ENCODE assay signal across 25 mouse cellular contexts in the genomic region with DNA sequence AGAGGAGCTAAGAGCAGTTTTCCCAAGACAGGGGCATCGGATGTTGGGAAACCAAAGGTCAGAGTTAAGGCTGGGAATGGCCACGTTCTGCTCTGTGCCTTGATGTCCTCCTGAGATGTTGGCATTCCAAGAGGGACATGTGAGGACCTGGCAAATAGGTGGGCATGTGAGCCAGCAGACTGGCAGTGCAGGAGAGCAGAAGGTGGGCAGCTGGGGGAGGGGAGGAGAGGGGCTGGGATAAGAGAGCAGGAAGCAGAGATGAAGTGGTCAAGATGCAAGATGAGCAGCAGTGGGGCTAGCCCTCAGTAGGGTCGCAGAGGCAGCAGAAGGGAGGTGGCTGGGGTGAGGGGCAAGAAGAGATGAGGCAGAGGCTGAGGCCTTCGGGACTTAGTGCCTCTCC. TPM values are rescaled to one million over a fixed set of nuclear protein-coding genes. Genes with fewer than 3 reads are reported as not detected.
DNase-seq lines count a peak whose midpoint lies in the region; ATAC-seq and TF ChIP-seq lines count a peak whose summit lies in the region.
"Had no signal": no experiment of that assay in that cellular context is flagged by ENCODE, and none has a peak within 500 bp of the region (broad histone marks: within the 10 kb centered on the region; RNA-seq: fewer than 3 reads in every experiment).

No protein-coding gene starts in this region.

- peaks cover 51% of the 10 kb centered on the region for H3K4me1 ChIP-seq in cerebellum, adult 2 months (ENCODE audit: control insufficient read depth, insufficient read depth, low read length)
- H3K4me1 ChIP-seq in embryonic facial prominence, embryonic 12.5 days, result peaks cover 10% of the 10 kb centered on the region; the same call in 1 of the 2 replicates
- H3K4me1 ChIP-seq in embryonic facial prominence, embryonic 10.5 days, result peaks cover 19% of the 10 kb centered on the region
- peaks cover 16% of the 10 kb centered on the region; the same call in 1 of the 2 replicates for H3K4me1 ChIP-seq in brown adipose tissue, adult 24 weeks (ENCODE audit: control insufficient read depth, insufficient read depth, insufficient read length, low read length)
- H3K4me1 ChIP-seq in thymus, adult 2 months (replicated peaks; ENCODE audit: control insufficient read depth, insufficient read depth, low read length), result peaks cover 35% of the 10 kb centered on the region

- no peak for DNase-seq in cerebellum, adult 2 months
- DNase-seq in cerebellum, adult 8-10 months, result no peak
- no peak for DNase-seq in embryonic facial prominence, embryonic 10.5 days (ENCODE audit: low spot score)
- no peak for DNase-seq in thymus, adult 2 months
- DNase-seq: adrenal gland, postnatal 10 days; gastrocnemius, postnatal 10 days; heart, adult 18-20 months; heart, postnatal 10 days; heart, postnatal 36 days; kidney, adult 11 months; kidney, adult 8-10 months had no signal

- no peak overlapping the region for H3K4me3 ChIP-seq in cerebellum, adult 2 months (replicated peaks; ENCODE audit: insufficient read depth, low read depth, low read length)
- no peak overlapping the region for H3K4me3 ChIP-seq in embryonic facial prominence, embryonic 12.5 days
- H3K4me3 ChIP-seq in embryonic facial prominence, embryonic 10.5 days, result no peak overlapping the region
- H3K4me3 ChIP-seq in brown adipose tissue, adult 24 weeks (ENCODE audit: insufficient read depth, low read depth, low read length), result peak overlapping the region; percentile 67
- no peak overlapping the region for H3K4me3 ChIP-seq in thymus, adult 2 months (ENCODE audit: control insufficient read depth, insufficient read depth, low read length)
- H3K4me3 ChIP-seq: forebrain, embryonic 10.5 days; forebrain, embryonic 13.5 days; heart, embryonic 12.5 days; heart, embryonic 15.5 days; hindbrain, embryonic 10.5 days; hindbrain, embryonic 13.5 days; intestine, embryonic 15.5 days had no signal

- H3K27me3 ChIP-seq in cerebellum, adult 2 months (ENCODE audit: control insufficient read depth, insufficient read depth, low read length), result no peaks in the 10 kb centered on the region
- H3K27me3 ChIP-seq in embryonic facial prominence, embryonic 12.5 days, result peaks cover 5% of the 10 kb centered on the region; the same call in 1 of the 2 replicates
- peaks cover 33% of the 10 kb centered on the region for H3K27me3 ChIP-seq in embryonic facial prominence, embryonic 10.5 days (replicated peaks; ENCODE audit: low read depth, poor library complexity, severe bottlenecking)
- no peaks in the 10 kb centered on the region for H3K27me3 ChIP-seq in thymus, adult 2 months (ENCODE audit: control insufficient read depth, insufficient read depth, low read length)
- H3K27me3 ChIP-seq: heart, embryonic 12.5 days; heart, embryonic 15.5 days; intestine, embryonic 15.5 days had no signal

- 31% methylated on average over 4 of the region's 4 CpGs for WGBS in cerebellum, adult 2 months
- 87% methylated on average over 4 of the region's 4 CpGs for WGBS in embryonic facial prominence, embryonic 12.5 days
- 81% methylated on average over 4 of the region's 4 CpGs for WGBS in embryonic facial prominence, embryonic 10.5 days
- WGBS in thymus, adult 2 months, result 89% methylated on average over 4 of the region's 4 CpGs

- peaks cover 67% of the 10 kb centered on the region for H3K36me3 ChIP-seq in embryonic facial prominence, embryonic 12.5 days
- H3K36me3 ChIP-seq in embryonic facial prominence, embryonic 10.5 days (replicated peaks), result peaks cover 68% of the 10 kb centered on the region
- H3K36me3 ChIP-seq in thymus, adult 2 months (ENCODE audit: control insufficient read depth, insufficient read depth, low read length), result peaks cover 11% of the 10 kb centered on the region; the same call in 1 of the 2 replicates

- peak overlapping the region; percentile 33; the same call in 1 of the 2 replicates for H3K9ac ChIP-seq in embryonic facial prominence, embryonic 12.5 days
- H3K9ac ChIP-seq: forebrain, embryonic 13.5 days; heart, embryonic 12.5 days; heart, embryonic 15.5 days; hindbrain, embryonic 13.5 days; intestine, embryonic 15.5 days had no signal

- ATAC-seq in embryonic facial prominence, embryonic 12.5 days (ENCODE audit: insufficient number of reproducible peaks, insufficient read depth, low FRiP score, low TSS enrichment), result no peak
- ATAC-seq: CD4-positive, CD25-positive, alpha-beta regulatory T cell, adult 4 months; forebrain, embryonic 13.5 days; forebrain, embryonic 16.5 days; hindbrain, embryonic 16.5 days; intestine, embryonic 15.5 days had no signal

- H3K4me2 ChIP-seq in embryonic facial prominence, embryonic 12.5 days (replicated peaks), result no peak overlapping the region
- H3K4me2 ChIP-seq: forebrain, embryonic 13.5 days; heart, embryonic 12.5 days; heart, embryonic 15.5 days; hindbrain, embryonic 13.5 days; intestine, embryonic 15.5 days had no signal

- no peaks in the 10 kb centered on the region for H3K9me3 ChIP-seq in embryonic facial prominence, embryonic 12.5 days
- no peaks in the 10 kb centered on the region for H3K9me3 ChIP-seq in embryonic facial prominence, embryonic 10.5 days
- H3K9me3 ChIP-seq: forebrain, embryonic 10.5 days; forebrain, embryonic 13.5 days; heart, embryonic 12.5 days; heart, embryonic 15.5 days; hindbrain, embryonic 10.5 days; hindbrain, embryonic 13.5 days; intestine, embryonic 15.5 days had no signal

- peak overlapping the region; percentile 12 for H3K27ac ChIP-seq in cerebellum, adult 2 months (ENCODE audit: insufficient read depth, low read length)
- H3K27ac ChIP-seq in embryonic facial prominence, embryonic 12.5 days, result no peak overlapping the region
- no peak overlapping the region for H3K27ac ChIP-seq in embryonic facial prominence, embryonic 10.5 days (replicated peaks)
- H3K27ac ChIP-seq in brown adipose tissue, adult 24 weeks (replicated peaks; ENCODE audit: low read depth, low read length), result peak overlapping the region; percentile 100
- no peak overlapping the region for H3K27ac ChIP-seq in thymus, adult 2 months (ENCODE audit: control insufficient read depth, insufficient read depth, low read length)
- H3K27ac ChIP-seq: forebrain, embryonic 10.5 days; forebrain, embryonic 13.5 days; heart, embryonic 15.5 days; hindbrain, embryonic 10.5 days; hindbrain, embryonic 13.5 days; intestine, embryonic 15.5 days had no signal

- TF ChIP-seq CTCF in cerebellum, adult 2 months (IDR thresholded peaks at IDR 0.05; ENCODE audit: borderline replicate concordance, insufficient read depth, low read depth, low read length), result no peak
- no peak for TF ChIP-seq CTCF in thymus, adult 2 months (IDR thresholded peaks at IDR 0.05; ENCODE audit: borderline replicate concordance, control insufficient read depth, extremely low read depth, insufficient read depth, low read length, poor library complexity)

- TF ChIP-seq POLR2A in cerebellum, adult 2 months (IDR thresholded peaks at IDR 0.05; ENCODE audit: borderline replicate concordance, insufficient read depth, low read length), result no peak
- TF ChIP-seq POLR2A in thymus, adult 2 months (IDR thresholded peaks at IDR 0.05; ENCODE audit: control insufficient read depth, extremely low read depth, insufficient read depth, low read length, poor library complexity), result no peak

RNA-seq across cellular contexts. Expression of gene Cnfn, which starts 14.4 kb away (rescaled TPM):
- polyA plus RNA-seq in cerebellum, adult 2 months (2012; rRNA removed), result 0.59 TPM in 1 of 2 replicates, not detected in the other
- polyA plus RNA-seq in embryonic facial prominence, embryonic 12.5 days (2016; fragmentation: Nextera tagmentation; extraction: Ambion mirVana), result 0.86 TPM in 1 of 2 replicates, not detected in the other
- polyA plus RNA-seq in embryonic facial prominence, embryonic 10.5 days (2016; fragmentation: Nextera tagmentation; extraction: Ambion mirVana), result not detected in 2 replicates
- not detected in 2 replicates for polyA plus RNA-seq in brown adipose tissue, adult 24 weeks (2012; ENCODE audit: insufficient read depth, insufficient read length, missing spikeins)
- 13.4 and 20.6 TPM in 2 replicates for polyA plus RNA-seq in thymus, adult 2 months (2012; rRNA removed)
- polyA plus RNA-seq: CD4-positive, CD25-positive, alpha-beta regulatory T cell, adult 4 months; forebrain, embryonic 10.5 days; forebrain, embryonic 13.5 days; forebrain, embryonic 16.5 days; gonadal fat pad, adult 2 months; heart, embryonic 12.5 days; hindbrain, embryonic 10.5 days; hindbrain, embryonic 13.5 days had no signal

RNA-seq across cellular contexts. Expression of gene Lipe, which starts 14.6 kb away (rescaled TPM):
- polyA plus RNA-seq in cerebellum, adult 2 months (2012; rRNA removed), result 12.1 and 12.3 TPM in 2 replicates
- polyA plus RNA-seq in embryonic facial prominence, embryonic 12.5 days (2016; fragmentation: Nextera tagmentation; extraction: Ambion mirVana), result 10.9 and 11.9 TPM in 2 replicates
- 7.8 and 11.6 TPM in 2 replicates for polyA plus RNA-seq in embryonic facial prominence, embryonic 10.5 days (2016; fragmentation: Nextera tagmentation; extraction: Ambion mirVana)
- polyA plus RNA-seq in brown adipose tissue, adult 24 weeks (2012; ENCODE audit: insufficient read depth, insufficient read length, missing spikeins), result 1,111 and 1,189 TPM in 2 replicates
- 75.3 and 91.6 TPM in 2 replicates for polyA plus RNA-seq in thymus, adult 2 months (2012; rRNA removed)

RNA-seq across cellular contexts. Expression of gene Cxcl17, which starts 28.8 kb away (rescaled TPM):
- not detected in 2 replicates for polyA plus RNA-seq in cerebellum, adult 2 months (2012; rRNA removed)
- polyA plus RNA-seq in embryonic facial prominence, embryonic 12.5 days (2016; fragmentation: Nextera tagmentation; extraction: Ambion mirVana), result 0.59 and 1.1 TPM in 2 replicates
- polyA plus RNA-seq in embryonic facial prominence, embryonic 10.5 days (2016; fragmentation: Nextera tagmentation; extraction: Ambion mirVana), result 0.69 and 0.75 TPM in 2 replicates
- not detected in 2 replicates for polyA plus RNA-seq in brown adipose tissue, adult 24 weeks (2012; ENCODE audit: insufficient read depth, insufficient read length, missing spikeins)
- polyA plus RNA-seq in thymus, adult 2 months (2012; rRNA removed), result 0.56 and 1.2 TPM in 2 replicates
- polyA plus RNA-seq: C2C12; CD4-positive, CD25-positive, alpha-beta regulatory T cell, adult 4 months; gonadal fat pad, adult 2 months; heart, embryonic 12.5 days; intestine, embryonic 15.5 days had no signal

Comparison
In these comparisons a context has a peak if more than half of its experiments do, and no peak if none do; other contexts are left out.
1. H3K27ac ChIP-seq: peak in cerebellum, adult 2 months (single experiment) and brown adipose tissue, adult 24 weeks (single experiment); none in embryonic facial prominence, embryonic 12.5 days (single experiment), embryonic facial prominence, embryonic 10.5 days (single experiment) and thymus, adult 2 months (single experiment).
2. RNA of gene Lipe, which starts 14.6 kb away (polyA plus RNA-seq): 1,111 to 1,189 TPM in brown adipose tissue, adult 24 weeks; 75.3 to 91.6 TPM in thymus, adult 2 months, 12.1 to 12.3 TPM in cerebellum, adult 2 months, 10.9 to 11.9 TPM in embryonic facial prominence, embryonic 12.5 days and 7.8 to 11.6 TPM in embryonic facial prominence, embryonic 10.5 days; every median in the first group is over 10 times any median in the second.